Mouse (Mus musculus) olfactory bulb, adult 2 months (tissue): ENCODE results near the gene Ppm1j.

Experiments used
- CTCF ChIP-seq: fragments of 200-500 bp; IDR thresholded peaks from 2 replicates; pipeline ENCODE4 v1.5.1; 2012; ENCODE audit warnings: low read depth, mild to moderate bottlenecking, low read length, moderate library complexity; ENCODE audit not compliant: insufficient read depth
- POLR2A ChIP-seq: fragments of 200-500 bp; IDR thresholded peaks from 2 replicates; pipeline ENCODE4 v1.6.1; 2012; ENCODE audit warnings: mild to moderate bottlenecking, low read depth, low read length, moderate library complexity; ENCODE audit not compliant: insufficient read depth

DNA sequence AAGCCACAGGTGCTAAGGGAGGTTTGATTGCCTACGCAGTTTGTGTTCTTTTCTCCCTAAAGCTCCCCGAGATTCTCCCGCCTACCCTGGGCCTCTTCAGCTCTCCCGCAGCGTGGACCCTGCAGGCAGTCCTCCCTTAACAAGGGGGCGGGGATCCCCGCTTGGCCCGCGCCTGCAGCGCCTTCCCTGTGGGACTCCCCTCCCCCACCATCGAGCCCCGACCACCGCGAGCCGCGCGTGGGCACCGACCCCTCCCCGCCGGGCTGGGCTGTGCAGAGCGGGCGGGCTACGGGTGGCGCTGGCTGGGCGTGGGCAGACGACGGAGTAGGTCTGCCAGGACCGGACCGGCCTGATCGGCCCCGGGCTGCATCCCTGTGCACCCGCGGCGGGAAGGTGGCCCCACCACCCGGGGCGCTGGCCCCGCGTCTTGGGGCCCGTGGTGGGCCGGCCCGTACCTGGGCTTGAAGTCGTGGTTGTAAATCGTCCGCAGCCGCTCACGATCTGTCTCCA is 36.7 kb downstream of the Ppm1j start:
- TF ChIP-seq POLR2A (no peak), CTCF (no peak)
